Mouse (Mus musculus) liver, embryonic 11.5 days (tissue): ENCODE measurements around the gene Rab5c. TPM values are rescaled to one million over a fixed set of nuclear protein-coding genes. Genes with fewer than 3 reads are reported as not detected.

Experiments
- ATAC-seq: fragments of 200-750 bp; cut with Nextera tagmentation; replicated peaks from 2 replicates; pipeline ENCODE4 v1.8.0; 2017; ENCODE audit warnings: moderate number of reproducible peaks, mild to moderate bottlenecking, moderate TSS enrichment, moderate library complexity; ENCODE audit not compliant: low FRiP score
- DNase-seq: peaks from one replicate; pipeline ENCODE4 v3.0.0-alpha.2; 2017; ENCODE audit warnings: low spot score
- H3K27ac ChIP-seq: fragments of 300-500 bp; sonication (generic); 2 replicates; pipeline ENCODE4 v1.5.1; 2014; ENCODE audit warnings: mild to moderate bottlenecking, low read depth, low read length, control low read depth
- H3K27me3 ChIP-seq: fragments of 300-500 bp; sonication (generic); replicated peaks from 2 replicates; pipeline ENCODE4 v1.6.1; 2014; ENCODE audit warnings: low read length, mixed read lengths; ENCODE audit not compliant: control insufficient read depth, insufficient read depth
- H3K36me3 ChIP-seq: fragments of 300-500 bp; sonication (generic); 2 replicates; pipeline ENCODE4 v1.6.1; 2014; ENCODE audit warnings: mild to moderate bottlenecking, low read length, moderate library complexity, mixed read lengths; ENCODE audit not compliant: control insufficient read depth, insufficient read depth
- H3K4me1 ChIP-seq: fragments of 300-500 bp; sonication (generic); replicated peaks from 2 replicates; pipeline ENCODE4 v1.6.1; 2014; ENCODE audit warnings: low read length, mixed read lengths; ENCODE audit not compliant: control insufficient read depth, insufficient read depth
- H3K4me2 ChIP-seq: fragments of 300-500 bp; sonication (generic); 2 replicates; pipeline ENCODE4 v1.6.1; 2014; ENCODE audit warnings: mild to moderate bottlenecking, control low read depth, moderate library complexity
- H3K4me3 ChIP-seq: fragments of 300-500 bp; sonication (generic); 2 replicates; pipeline ENCODE4 v1.5.1; 2014; ENCODE audit warnings: low read depth, low read length, control low read depth
- H3K9ac ChIP-seq: fragments of 300-500 bp; sonication (generic); 2 replicates; pipeline ENCODE4 v1.6.1; 2014; ENCODE audit warnings: low read depth, low read length, control low read depth
- H3K9me3 ChIP-seq: fragments of 300-500 bp; sonication (generic); 2 replicates; pipeline ENCODE4 v1.6.1; 2016; ENCODE audit warnings: low read length, inconsistent platforms, mixed read lengths; ENCODE audit not compliant: control insufficient read depth
- WGBS: fragments of 180-500 bp; shearing (Covaris S2); extraction: QIAGEN DNeasy Blood & Tissue Kit; methylation state at CpG from one replicate; pipeline ENCODE4 v1.1.7; 2014; 5-methylcytosine and 5-hydroxymethylcytosine counted together
- polyA plus RNA-seq: library from polyadenylated mRNA; unstranded; fragments of >200 nt; fragmentation: Nextera tagmentation; extraction: Ambion mirVana; gene quantifications from 2 replicates; pipeline ENCODE4 v1.2.1, GENCODE M21; 2014

The Rab5c gene
- polyA plus RNA-seq, 1 experiment from 2014 or later, result 51.2 TPM

DNA sequence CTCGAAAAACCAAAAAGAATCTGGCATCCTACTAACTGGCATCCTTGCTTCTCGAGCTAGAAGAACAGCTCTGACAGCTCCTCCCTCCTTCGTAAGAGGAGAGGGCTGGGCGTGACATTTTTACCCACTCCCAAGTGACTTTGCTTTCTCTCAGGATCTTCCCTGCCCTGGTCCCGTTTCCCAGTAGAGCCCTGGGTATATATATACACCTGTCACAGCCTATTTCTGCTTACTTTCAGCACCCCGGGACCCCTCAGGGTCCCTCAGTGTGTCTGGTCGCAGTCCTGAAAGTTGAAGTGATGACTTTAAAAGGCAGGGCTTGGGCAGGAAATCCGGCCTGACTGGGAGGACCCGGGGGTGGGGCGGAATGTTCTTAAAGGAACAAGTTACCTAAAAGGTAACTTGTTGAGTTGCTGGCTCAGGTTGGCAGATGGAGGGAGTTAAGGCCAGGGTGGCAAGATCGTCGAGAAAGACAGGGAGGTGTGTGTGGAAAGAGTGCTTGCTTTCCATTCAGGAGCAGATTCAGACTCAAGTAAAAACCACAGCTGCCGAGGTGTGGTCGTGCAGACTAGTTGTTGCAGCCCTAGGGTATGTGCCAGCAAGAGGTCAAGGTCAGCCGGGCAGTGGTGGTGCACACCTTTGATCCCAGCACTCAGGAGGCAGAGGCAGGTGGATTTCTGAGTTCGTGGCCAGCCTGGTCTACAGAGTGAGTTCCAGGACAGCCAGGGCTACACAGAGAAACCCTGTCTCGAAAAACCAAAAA, 32.8 kb upstream of the Rab5c start, which contains the start of gene Ghdc:
Gene Ghdc, minus strand, starts transcription at position 312 of the 763 bp plus-strand sequence.
- H3K4me1 ChIP-seq, result peaks cover 4% of the 10 kb centered on the region
- 11% methylated on average over 17 of the region's 17 CpGs for WGBS
- no peaks in the 10 kb centered on the region for H3K36me3 ChIP-seq
- H3K4me3 ChIP-seq, result peak within 1 kb of the TSS; percentile 63
- peak; percentile 83 for DNase-seq
- H3K27ac ChIP-seq, result no peak within 1 kb of the TSS
- peak within 1 kb of the TSS; percentile 52 for H3K9ac ChIP-seq
- peak within 1 kb of the TSS; percentile 66 for H3K4me2 ChIP-seq
- peak; percentile 68 for ATAC-seq
- H3K27me3 ChIP-seq, result no peaks in the 10 kb centered on the region
- no peaks in the 10 kb centered on the region for H3K9me3 ChIP-seq

DNA sequence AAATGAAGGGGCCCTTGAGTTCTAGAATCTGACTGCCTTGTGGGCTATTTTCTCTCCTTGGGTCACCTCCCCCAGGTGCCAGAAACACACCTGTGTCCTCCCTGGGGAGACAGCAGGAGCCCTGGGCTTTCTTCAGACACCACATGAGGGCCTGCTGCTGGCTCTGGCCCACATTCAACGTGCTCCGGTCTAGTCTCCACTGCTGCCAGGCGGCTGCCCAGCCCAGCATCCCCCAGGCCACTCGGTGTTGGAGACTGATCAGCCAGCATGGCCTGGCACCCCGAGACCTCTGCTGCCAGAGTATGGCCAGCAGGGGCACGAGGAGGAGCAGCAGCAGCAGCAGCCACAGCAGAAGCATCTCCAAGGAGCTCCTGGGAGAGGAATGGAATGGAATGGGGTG, 32.0 kb upstream of the Rab5c start:
- no peaks in the 10 kb centered on the region for H3K36me3 ChIP-seq
- H3K4me2 ChIP-seq, result peak overlapping the region; percentile 66
- peak overlapping the region; percentile 63 for H3K4me3 ChIP-seq
- ATAC-seq (no peak; the same call in 1 of the 2 replicates), DNase-seq (no peak)
- H3K4me1 ChIP-seq, result peaks cover 4% of the 10 kb centered on the region
- 56% methylated on average over 6 of the region's 6 CpGs for WGBS
- no peak overlapping the region; the same call in 1 of the 2 replicates for H3K9ac ChIP-seq
- H3K9me3 ChIP-seq, result no peaks in the 10 kb centered on the region
- no peaks in the 10 kb centered on the region for H3K27me3 ChIP-seq
- H3K27ac ChIP-seq, result no peak overlapping the region

DNA sequence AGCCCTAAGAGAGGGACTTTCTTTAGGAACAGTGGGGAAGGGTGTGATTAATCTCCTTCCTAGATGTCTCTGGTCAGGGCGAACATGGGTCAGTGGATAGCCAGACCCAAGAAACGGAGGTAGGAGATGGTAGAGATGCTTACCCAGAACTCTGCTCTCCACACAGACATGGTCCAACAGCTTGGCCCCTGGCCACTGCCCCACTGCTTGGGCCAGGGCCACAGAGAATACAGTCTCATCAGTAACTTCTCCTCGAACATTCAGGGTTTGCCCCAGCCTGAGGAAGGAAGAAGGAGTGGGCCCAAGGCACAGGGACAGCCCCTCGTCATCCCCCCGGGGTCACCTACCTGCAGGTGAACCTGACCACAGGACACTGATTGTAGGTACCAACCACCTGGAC, 29.9 kb upstream of the Rab5c start:
- H3K4me2 ChIP-seq, result no peak overlapping the region
- H3K4me3 ChIP-seq, result no peak overlapping the region
- H3K9me3 ChIP-seq, result no peaks in the 10 kb centered on the region
- H3K36me3 ChIP-seq, result no peaks in the 10 kb centered on the region
- H3K27ac ChIP-seq, result no peak overlapping the region
- H3K4me1 ChIP-seq, result peaks cover 4% of the 10 kb centered on the region
- ATAC-seq, result no peak
- no peak for DNase-seq
- WGBS, result 82% methylated on average over 5 of the region's 5 CpGs
- peaks cover 3% of the 10 kb centered on the region; the same call in 1 of the 2 replicates for H3K27me3 ChIP-seq
- H3K9ac ChIP-seq, result no peak overlapping the region

DNA sequence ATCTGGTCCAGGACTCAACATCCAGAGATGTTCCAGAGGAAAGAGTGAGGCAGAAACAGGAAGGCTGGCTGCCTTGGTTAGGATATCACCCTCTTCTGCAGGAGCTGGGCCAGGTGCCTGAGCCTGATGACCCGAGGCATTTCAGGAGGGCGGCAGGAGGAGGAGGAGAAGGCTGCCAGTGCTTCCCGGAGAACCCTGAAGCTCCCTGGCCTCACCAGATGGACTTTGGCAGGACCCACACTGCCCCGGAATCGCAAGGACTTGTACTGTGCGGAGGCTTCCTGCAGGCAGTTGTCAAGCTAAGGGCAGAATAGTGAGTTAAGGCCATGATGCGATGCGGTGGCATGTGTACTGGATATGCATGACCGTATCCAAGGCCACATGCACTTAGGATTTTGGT, 28.7 kb upstream of the Rab5c start:
- no peak overlapping the region for H3K9ac ChIP-seq
- 75% methylated on average over 9 of the region's 9 CpGs for WGBS
- H3K27me3 ChIP-seq, result peaks cover 10% of the 10 kb centered on the region; the same call in 1 of the 2 replicates
- peaks cover 4% of the 10 kb centered on the region for H3K4me1 ChIP-seq
- DNase-seq (no peak), ATAC-seq (no peak)
- H3K4me2 ChIP-seq, result no peak overlapping the region
- H3K9me3 ChIP-seq, result no peaks in the 10 kb centered on the region
- H3K4me3 ChIP-seq, result no peak overlapping the region
- no peak overlapping the region for H3K27ac ChIP-seq
- H3K36me3 ChIP-seq, result no peaks in the 10 kb centered on the region

DNA sequence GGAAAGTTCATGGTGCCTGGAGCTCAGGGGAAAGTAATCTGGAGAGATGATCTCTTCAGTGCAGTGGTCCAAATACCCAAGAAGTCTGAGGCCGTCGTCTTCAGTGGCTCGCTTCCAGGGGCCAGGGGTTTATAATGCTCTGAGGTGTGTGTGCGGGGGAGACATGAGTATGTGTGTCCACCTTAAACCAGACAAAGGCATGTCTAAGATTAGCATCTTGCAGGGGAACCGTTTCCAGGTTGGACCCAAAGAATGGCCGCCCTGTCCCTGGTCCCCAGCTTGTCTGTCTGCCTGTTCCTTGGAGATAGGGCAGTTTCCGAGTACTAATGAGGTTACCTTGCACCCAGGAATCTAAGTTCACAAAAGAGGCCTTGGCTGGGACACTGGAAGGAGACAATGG, 24.8 kb upstream of the Rab5c start, which contains the start of gene Hcrt:
Gene Hcrt, minus strand, starts transcription at position 101 of the 400 bp plus-strand sequence.
- Histone ChIP-seq H3K27me3 (peaks cover 33% of the 10 kb centered on the region), H3K9ac (peak within 1 kb of the TSS; percentile 23; the same call in 1 of the 2 replicates), H3K27ac (no peak within 1 kb of the TSS), H3K4me3 (peak within 1 kb of the TSS; percentile 53), H3K4me2 (peak within 1 kb of the TSS; percentile 76), H3K4me1 (peaks cover 10% of the 10 kb centered on the region), H3K36me3 (no peaks in the 10 kb centered on the region), H3K9me3 (no peaks in the 10 kb centered on the region)
- 69% methylated on average over 7 of the region's 7 CpGs for WGBS
- DNase-seq (no peak), ATAC-seq (no peak)

DNA sequence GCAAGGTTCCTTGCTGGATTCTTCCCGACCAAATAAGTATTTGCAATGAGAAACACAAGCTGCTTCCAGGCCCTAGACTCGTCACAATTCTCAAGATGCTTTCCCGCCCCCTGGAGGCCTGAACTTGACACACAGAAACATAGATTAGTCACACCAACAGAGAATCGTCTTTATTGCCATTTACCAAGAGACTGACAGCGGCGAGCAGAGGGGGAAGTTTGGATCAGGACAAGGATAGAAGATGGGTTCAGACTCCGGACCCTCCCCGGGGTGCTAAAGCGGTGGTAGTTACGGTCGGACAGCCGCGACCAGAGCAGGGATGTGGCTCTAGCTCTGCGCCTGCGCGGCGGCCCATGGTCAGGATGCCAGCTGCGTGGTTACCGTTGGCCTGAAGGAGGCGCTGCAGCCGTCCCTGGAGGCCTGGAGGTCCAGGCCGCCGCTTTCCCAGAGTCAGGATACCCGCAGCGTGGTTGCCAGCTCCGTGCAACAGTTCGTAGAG, 23.6 kb upstream of the Rab5c start:
- under 1% methylated on average over 27 of the region's 27 CpGs for WGBS
- DNase-seq (peak; percentile 90), ATAC-seq (peak; percentile 64; the same call in 1 of the 2 replicates)
- peak overlapping the region; percentile 23; the same call in 1 of the 2 replicates for H3K9ac ChIP-seq
- peak overlapping the region; percentile 76 for H3K4me2 ChIP-seq
- H3K4me1 ChIP-seq, result peaks cover 10% of the 10 kb centered on the region
- H3K36me3 ChIP-seq, result no peaks in the 10 kb centered on the region
- no peak overlapping the region for H3K27ac ChIP-seq
- H3K4me3 ChIP-seq, result peak overlapping the region; percentile 53
- peaks cover 45% of the 10 kb centered on the region for H3K27me3 ChIP-seq
- H3K9me3 ChIP-seq, result no peaks in the 10 kb centered on the region

DNA sequence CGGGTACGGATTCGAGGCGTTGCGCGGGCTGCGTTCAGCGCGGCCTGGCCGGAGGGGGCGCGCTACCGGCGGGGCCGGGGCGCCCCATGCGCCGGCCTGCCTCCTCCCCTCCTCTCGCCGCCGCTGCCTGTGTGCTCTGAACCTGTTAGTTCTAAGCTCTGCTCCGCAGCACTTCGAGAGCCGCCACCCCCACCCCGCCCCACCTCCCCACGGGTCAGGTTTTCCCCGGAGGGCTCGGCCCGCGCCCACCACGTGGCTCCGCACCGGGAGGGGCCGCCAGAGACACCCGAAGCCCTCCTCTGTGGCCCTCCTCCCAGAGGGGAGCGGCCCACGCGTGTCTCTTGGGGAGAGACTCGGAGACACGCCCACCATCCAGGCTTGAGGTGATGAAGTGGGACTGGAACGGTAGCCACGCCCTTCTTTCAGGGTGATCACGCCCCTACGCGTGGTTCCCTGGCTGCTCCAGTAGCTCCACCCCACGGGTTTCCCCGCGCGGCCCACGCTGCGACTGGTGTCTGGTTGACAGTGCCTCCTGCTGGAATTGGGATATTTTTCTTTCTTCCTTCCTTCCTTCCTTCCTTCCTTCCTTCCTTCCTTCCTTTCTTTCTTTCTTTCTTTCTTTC, 21.7 kb upstream of the Rab5c start, which contains the start of gene Kcnh4:
Gene Kcnh4, minus strand, starts transcription at position 332 of the 623 bp plus-strand sequence.
- no peaks in the 10 kb centered on the region for H3K9me3 ChIP-seq
- peak within 1 kb of the TSS; percentile 79 for H3K4me2 ChIP-seq
- WGBS, result 2% methylated on average over 48 of the region's 51 CpGs
- no peaks in the 10 kb centered on the region for H3K36me3 ChIP-seq
- no peak within 1 kb of the TSS for H3K9ac ChIP-seq
- H3K4me1 ChIP-seq, result peaks cover 10% of the 10 kb centered on the region
- peak within 1 kb of the TSS; percentile 44 for H3K4me3 ChIP-seq
- H3K27me3 ChIP-seq, result peaks cover 58% of the 10 kb centered on the region
- DNase-seq (no peak), ATAC-seq (no peak)
- no peak within 1 kb of the TSS for H3K27ac ChIP-seq

DNA sequence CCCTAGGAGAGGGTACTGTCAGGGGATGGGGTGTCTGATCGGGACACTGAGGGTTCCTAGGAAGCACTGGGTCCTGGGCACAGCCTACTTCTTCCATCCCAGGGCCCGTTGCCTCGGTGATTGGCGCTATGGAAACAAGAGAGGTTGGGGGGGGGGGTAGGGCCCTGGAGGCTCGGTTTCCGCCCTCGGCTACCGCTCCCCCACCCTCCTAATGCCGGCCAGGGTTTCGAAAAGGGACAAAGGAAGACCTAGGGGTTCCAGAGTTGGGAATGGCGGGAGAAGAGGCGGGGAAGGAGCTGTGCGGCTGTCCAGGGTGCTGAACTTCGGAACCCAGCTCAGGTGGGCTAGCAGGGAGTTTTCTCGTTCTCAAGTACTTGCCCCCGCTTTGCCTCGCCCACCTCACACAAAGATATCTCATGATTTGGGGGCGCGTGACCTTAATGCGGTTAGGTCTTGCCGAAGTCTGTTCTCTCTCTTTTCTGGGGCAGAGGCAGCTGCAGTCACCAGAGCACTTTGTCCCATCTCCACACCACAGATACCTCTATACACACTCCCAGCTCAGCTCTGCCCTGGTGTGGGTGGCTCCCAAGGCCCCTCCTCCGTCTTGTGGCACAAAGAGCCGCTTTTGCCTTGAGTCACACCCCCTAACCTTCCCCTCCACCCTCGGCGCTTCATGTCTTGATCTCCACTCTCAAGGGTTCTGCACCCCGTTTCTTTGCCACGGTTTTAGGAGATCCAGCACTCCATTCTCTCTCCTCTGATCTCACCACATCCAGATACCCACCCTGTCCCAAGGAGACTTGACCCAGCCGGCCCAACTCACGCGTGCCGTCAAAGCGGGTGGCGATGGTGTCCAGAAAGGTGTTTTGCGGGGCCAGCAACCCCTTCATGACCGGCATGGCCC, 20.9 kb upstream of the Rab5c start:
- no peak overlapping the region for H3K9ac ChIP-seq
- H3K27ac ChIP-seq, result no peak overlapping the region
- WGBS, result 2% methylated on average over 35 of the region's 35 CpGs
- DNase-seq, result peak; percentile 75
- peak overlapping the region; percentile 79 for H3K4me2 ChIP-seq
- H3K27me3 ChIP-seq, result peaks cover 66% of the 10 kb centered on the region
- peaks cover 10% of the 10 kb centered on the region for H3K4me1 ChIP-seq
- no peaks in the 10 kb centered on the region for H3K9me3 ChIP-seq
- H3K36me3 ChIP-seq, result no peaks in the 10 kb centered on the region
- peak overlapping the region; percentile 44 for H3K4me3 ChIP-seq
- 0 out of 2 replicates have a peak, but pooled peaks have one; percentile 33 for ATAC-seq
